Mouse (Mus musculus): ENCODE measurements at regions not wholly inside any gene's neighbourhood (a gene's known extent, or its start where the extent isn't known, plus 50 kb on each side); places are given as distances from the start of the nearest gene placed in this dataset.

- TF ChIP-seq CTCF (IDR thresholded peaks at IDR 0.05; ENCODE audit: low read depth, low read length) (no peak), POLR2A (IDR thresholded peaks at IDR 0.05; ENCODE audit: extremely low read depth, insufficient read depth, low read length) (no peak)
These were observed 352.9 kb downstream of the Nuak1 start for GRCm38 (mm10) chr10:84087528-84087927.
